Mouse (Mus musculus) testis, adult 2 months (tissue): ENCODE data around the gene Hivep2.

Source experiments
- CTCF ChIP-seq: fragments of 200-500 bp; IDR thresholded peaks from 2 replicates; pipeline ENCODE4 v1.5.1; 2012; ENCODE audit warnings: low read depth, mild to moderate bottlenecking, inconsistent platforms, low read length, moderate library complexity; ENCODE audit not compliant: control insufficient read depth, insufficient read depth, insufficient replicate concordance
- POLR2A ChIP-seq: fragments of 200-500 bp; IDR thresholded peaks from 2 replicates; pipeline ENCODE4 v1.6.1; 2012; ENCODE audit warnings: low read depth, mild to moderate bottlenecking, inconsistent platforms, low read length, moderate library complexity; ENCODE audit not compliant: control insufficient read depth

GRCm38 (mm10) chr10:13916645-13917342 is 49.1 kb upstream of the Hivep2 start:
- TF ChIP-seq CTCF (no peak), POLR2A (no peak)
